Mouse (Mus musculus) stomach, embryonic 16.5 days (tissue): ENCODE measurements around the gene Utp3. TPM values are rescaled to one million over a fixed set of nuclear protein-coding genes. Genes with fewer than 3 reads are reported as not detected.

Experiments used
- ATAC-seq: fragments of 200-750 bp; cut with Nextera tagmentation; 2 replicates; pipeline ENCODE4 v1.8.0; 2017; ENCODE audit warnings: moderate number of reproducible peaks, moderate TSS enrichment; ENCODE audit not compliant: insufficient read depth, low FRiP score
- H3K27ac ChIP-seq: fragments of 300-500 bp; sonication (generic); 2 replicates; pipeline ENCODE4 v1.5.1; 2014; ENCODE audit warnings: low read length
- H3K27me3 ChIP-seq: fragments of 300-500 bp; sonication (generic); 2 replicates; pipeline ENCODE4 v1.6.1; 2014; ENCODE audit warnings: low read length, control low read depth, mixed read lengths; ENCODE audit not compliant: control insufficient read depth, insufficient read depth
- H3K36me3 ChIP-seq: fragments of 300-500 bp; sonication (generic); 2 replicates; pipeline ENCODE4 v1.6.1; 2014; ENCODE audit warnings: low read length; ENCODE audit not compliant: control insufficient read depth, insufficient read depth
- H3K4me1 ChIP-seq: fragments of 300-500 bp; sonication (generic); 2 replicates; pipeline ENCODE4 v1.6.1; 2014; ENCODE audit warnings: low read length, control low read depth, mixed read lengths; ENCODE audit not compliant: control insufficient read depth, insufficient read depth
- H3K4me2 ChIP-seq: fragments of 300-500 bp; sonication (generic); 2 replicates; pipeline ENCODE4 v1.6.1; 2014; ENCODE audit warnings: low read depth, low read length, mixed read lengths
- H3K4me3 ChIP-seq: fragments of 300-500 bp; sonication (generic); replicated peaks from 2 replicates; pipeline ENCODE4 v1.5.1; 2014; ENCODE audit warnings: mild to moderate bottlenecking, low read length
- H3K9ac ChIP-seq: fragments of 300-500 bp; sonication (generic); 2 replicates; pipeline ENCODE4 v1.6.1; 2014; ENCODE audit warnings: low read length
- H3K9me3 ChIP-seq: fragments of 300-500 bp; sonication (generic); replicated peaks from 2 replicates; pipeline ENCODE4 v1.6.1; 2016; ENCODE audit warnings: low read length, control low read depth; ENCODE audit not compliant: control insufficient read depth
- WGBS: fragments of 180-500 bp; shearing (Covaris S2); extraction: QIAGEN DNeasy Blood & Tissue Kit; methylation state at CpG from one replicate; pipeline ENCODE4 v1.1.7; 2014; 5-methylcytosine and 5-hydroxymethylcytosine counted together
- polyA plus RNA-seq: library from polyadenylated mRNA; unstranded; fragments of >200 nt; fragmentation: Nextera tagmentation; extraction: Ambion mirVana; gene quantifications from 2 replicates; pipeline ENCODE4 v1.2.1, GENCODE M21; 2015

Gene Utp3
- polyA plus RNA-seq, 1 experiment from 2014 or later = 67.0 TPM

DNA sequence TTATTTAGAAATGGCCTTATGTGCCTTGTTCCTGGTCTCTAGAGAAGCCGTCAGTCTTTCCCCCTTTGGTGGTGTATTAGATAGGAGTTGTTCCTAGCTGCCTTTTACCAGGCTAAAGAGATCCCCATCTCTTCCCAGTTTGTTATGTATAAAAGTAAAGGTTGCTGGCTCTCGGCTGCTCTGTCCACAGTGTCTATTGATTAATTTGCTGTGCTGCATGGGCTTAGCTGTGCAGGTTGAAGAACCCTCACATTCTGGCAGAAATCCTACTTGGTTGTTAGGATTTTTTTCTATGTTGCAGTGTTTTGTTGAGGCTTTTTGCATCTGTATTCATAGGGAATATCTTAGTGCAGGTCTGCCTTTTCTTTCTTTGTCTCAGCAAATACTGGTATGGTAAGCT is 47.8 kb downstream of the Utp3 start:
- H3K36me3 ChIP-seq = no peaks in the 10 kb centered on the region
- no peak overlapping the region for H3K27ac ChIP-seq
- no peak for ATAC-seq
- no peaks in the 10 kb centered on the region for H3K27me3 ChIP-seq
- H3K4me2 ChIP-seq = no peak overlapping the region
- no peaks in the 10 kb centered on the region for H3K9me3 ChIP-seq
- no peak overlapping the region for H3K9ac ChIP-seq
- 65% methylated on average over 2 of the region's 2 CpGs for WGBS
- H3K4me1 ChIP-seq = no peaks in the 10 kb centered on the region
- H3K4me3 ChIP-seq = no peak overlapping the region

DNA sequence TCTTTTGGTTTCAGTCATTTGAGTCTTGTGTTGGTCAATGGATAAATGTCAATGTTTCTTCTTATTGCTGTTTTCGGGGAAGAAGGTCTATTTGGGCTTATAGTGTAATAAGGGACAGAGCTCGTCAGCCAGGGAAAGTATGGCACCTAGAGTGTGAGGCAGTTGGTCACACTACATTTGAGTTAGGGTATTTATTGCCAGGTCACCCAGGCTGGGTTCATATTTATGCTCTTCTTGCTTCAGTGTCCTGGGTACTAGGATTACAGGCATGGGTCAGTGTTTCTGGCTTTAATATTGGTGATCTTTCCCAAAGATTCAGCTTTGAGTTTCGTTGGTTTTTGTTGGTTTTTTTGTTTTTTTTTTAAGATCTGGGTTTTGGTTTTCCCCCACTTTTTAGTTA is 48.5 kb downstream of the Utp3 start:
- 90% methylated on average over 3 of the region's 3 CpGs for WGBS

DNA sequence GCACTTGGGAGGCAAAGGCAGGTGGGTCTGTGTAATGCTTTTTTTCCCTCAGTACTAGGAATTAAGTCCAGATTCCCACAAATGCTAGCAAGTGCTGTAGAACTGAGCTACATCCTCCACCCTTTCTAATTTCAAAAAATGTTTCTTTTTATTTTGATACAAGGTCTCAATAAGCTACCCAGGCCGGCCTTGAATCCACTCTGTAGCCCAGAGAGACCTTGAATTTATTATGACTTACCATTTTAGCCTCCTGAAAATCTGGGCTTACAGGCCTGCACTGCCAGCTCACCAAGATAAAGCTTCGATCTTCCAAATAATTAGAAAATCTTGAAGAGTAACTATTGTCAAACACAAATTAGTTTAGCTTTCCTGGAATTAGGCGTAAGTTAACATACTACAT is 49.8 kb downstream of the Utp3 start:
- Histone ChIP-seq H3K4me2 (no peak overlapping the region), H3K9me3 (no peaks in the 10 kb centered on the region), H3K27ac (no peak overlapping the region), H3K27me3 (no peaks in the 10 kb centered on the region), H3K4me3 (no peak overlapping the region), H3K9ac (no peak overlapping the region), H3K4me1 (no peaks in the 10 kb centered on the region), H3K36me3 (no peaks in the 10 kb centered on the region)
- no peak for ATAC-seq
- 90% methylated on average over 3 of the region's 3 CpGs for WGBS

More for the DNA sequence above, 48.5 kb downstream of the Utp3 start:
- Histone ChIP-seq H3K9me3 (no peaks in the 10 kb centered on the region), H3K36me3 (no peaks in the 10 kb centered on the region), H3K4me1 (no peaks in the 10 kb centered on the region), H3K27me3 (no peaks in the 10 kb centered on the region), H3K27ac (no peak overlapping the region), H3K4me2 (no peak overlapping the region), H3K9ac (no peak overlapping the region), H3K4me3 (no peak overlapping the region)
- no peak for ATAC-seq

DNA sequence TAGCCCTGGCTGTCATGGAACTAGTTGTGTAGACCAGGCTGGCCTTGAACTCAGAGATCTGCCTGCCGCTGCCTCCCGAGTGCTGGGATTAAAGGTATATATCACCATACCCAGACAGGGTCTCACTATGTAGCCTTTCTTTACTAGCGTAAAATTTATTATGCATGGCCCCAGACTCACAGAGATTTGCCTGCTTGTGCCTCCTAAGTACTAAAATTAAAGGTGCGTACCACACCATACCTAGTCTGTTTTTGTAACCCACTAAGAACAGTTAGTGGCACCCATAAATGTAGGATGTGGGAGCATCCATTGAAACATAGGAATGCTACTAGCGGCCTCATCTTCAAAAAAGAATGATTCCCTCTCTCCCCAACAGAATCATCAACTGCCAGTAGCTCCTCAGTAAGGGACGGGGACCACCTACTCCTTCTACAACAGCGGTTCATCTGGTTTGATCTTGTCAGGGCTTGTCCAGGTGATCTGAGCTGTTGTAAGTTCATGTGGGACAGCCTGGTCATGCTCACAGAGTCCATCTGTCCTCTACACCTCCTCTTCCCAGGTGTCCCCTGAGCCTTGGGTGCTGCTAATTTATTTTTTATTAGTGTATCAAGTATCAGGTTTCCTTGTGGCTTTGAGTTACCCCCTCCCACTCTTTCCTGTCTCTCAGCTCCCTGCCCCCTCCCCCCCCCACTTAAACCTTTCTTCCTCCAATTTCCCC is 50.5 kb downstream of the Utp3 start:
- H3K27ac ChIP-seq = no peak overlapping the region
- H3K9me3 ChIP-seq = no peaks in the 10 kb centered on the region
- 93% methylated on average over 7 of the region's 7 CpGs for WGBS
- ATAC-seq = no peak
- H3K4me3 ChIP-seq = no peak overlapping the region
- H3K4me2 ChIP-seq = no peak overlapping the region
- H3K36me3 ChIP-seq = no peaks in the 10 kb centered on the region
- H3K9ac ChIP-seq = no peak overlapping the region
- H3K4me1 ChIP-seq = no peaks in the 10 kb centered on the region
- no peaks in the 10 kb centered on the region for H3K27me3 ChIP-seq

Other genes starting within 250 kb of the Utp3 start
- not detected in 2 replicates for gene Prol1, start 237.2 kb upstream of the Utp3 start, polyA plus RNA-seq
- not detected in 2 replicates for gene Amtn, start 178.4 kb upstream of the Utp3 start, polyA plus RNA-seq
- not detected in 2 replicates for gene Ambn, start 98.5 kb upstream of the Utp3 start, polyA plus RNA-seq
- not detected in 2 replicates for gene Enam, start 66.5 kb upstream of the Utp3 start, polyA plus RNA-seq
- gene Jchain, start 26.6 kb upstream of the Utp3 start, polyA plus RNA-seq = 0.16 and 0.28 TPM in 2 replicates
- gene Rufy3, start 10.6 kb downstream of the Utp3 start, polyA plus RNA-seq = 10.9 and 13.5 TPM in 2 replicates
- 15.4 and 16.7 TPM in 2 replicates for gene Grsf1, start 121.7 kb downstream of the Utp3 start, polyA plus RNA-seq
- gene Mob1b, start 166.4 kb downstream of the Utp3 start, polyA plus RNA-seq = 15.2 and 15.9 TPM in 2 replicates
- gene Dck, start 210.5 kb downstream of the Utp3 start, polyA plus RNA-seq = 35.9 and 38.6 TPM in 2 replicates